Mouse (Mus musculus) c-Kit-positive CD71-negative TER-119-negative erythroid progenitor cells, embryonic 14.5 days (primary cell): ENCODE results near the gene Pbx1.

Experiments
- DNase-seq: peaks from one replicate; pipeline ENCODE4 v3.0.0-alpha.2; 2013; ENCODE audit warnings: low read depth

Pbx1 gene

DNA sequence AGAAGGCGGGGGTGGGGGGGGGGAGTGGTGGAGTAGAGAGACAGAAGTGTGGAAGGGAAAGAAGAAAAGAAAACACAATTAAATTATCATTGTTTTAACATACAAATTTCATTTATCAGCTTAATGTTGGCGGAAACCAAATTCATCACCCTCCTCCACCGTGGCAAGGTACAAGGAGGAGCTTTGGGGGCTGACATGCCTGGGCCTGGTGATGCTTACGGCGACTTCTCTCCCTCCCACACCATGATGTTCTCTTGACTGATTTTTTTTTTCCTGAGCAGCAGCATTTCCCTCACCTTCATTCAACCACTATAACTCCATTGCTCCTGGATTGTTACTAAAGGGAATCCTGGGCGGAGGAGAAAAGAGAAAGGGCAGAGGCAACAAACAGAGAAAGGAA lies 89.8 kb downstream of the Pbx1 start:
- no peak for DNase-seq

- no peak for DNase-seq
These were observed 90.2 kb downstream of the Pbx1 start for GRCm38 (mm10) chr1:168341863-168342262.

GRCm38 (mm10) chr1:168341368-168341767 lies 90.7 kb downstream of the Pbx1 start:
- DNase-seq = no peak

DNA sequence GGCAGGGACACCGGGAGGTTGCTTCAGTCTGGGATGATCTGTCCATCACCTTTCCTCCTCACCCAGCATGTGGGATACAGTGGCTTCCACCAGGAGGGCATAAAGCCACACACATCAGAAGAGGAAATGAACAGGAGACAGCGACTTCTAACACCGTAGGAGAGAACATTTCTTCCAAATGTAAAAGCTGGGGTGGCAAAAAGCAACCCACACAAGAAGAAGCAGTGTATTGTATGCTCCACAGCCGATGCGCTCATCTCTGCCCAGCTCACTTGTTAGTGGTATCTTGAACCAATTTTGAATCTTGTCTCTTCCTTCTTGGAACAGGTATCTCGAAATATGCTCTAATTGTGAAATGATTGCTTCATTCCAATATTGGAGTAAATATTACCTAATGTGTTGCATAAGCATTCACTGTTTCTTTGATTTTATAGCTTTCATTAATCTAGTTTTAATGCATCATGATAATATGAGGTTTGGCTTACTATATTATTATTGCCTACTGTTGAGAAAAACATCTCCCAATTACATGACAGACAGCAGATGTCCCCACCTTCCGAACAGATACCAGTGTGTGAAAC lies 95.7 kb downstream of the Pbx1 start:
- DNase-seq = no peak

DNA sequence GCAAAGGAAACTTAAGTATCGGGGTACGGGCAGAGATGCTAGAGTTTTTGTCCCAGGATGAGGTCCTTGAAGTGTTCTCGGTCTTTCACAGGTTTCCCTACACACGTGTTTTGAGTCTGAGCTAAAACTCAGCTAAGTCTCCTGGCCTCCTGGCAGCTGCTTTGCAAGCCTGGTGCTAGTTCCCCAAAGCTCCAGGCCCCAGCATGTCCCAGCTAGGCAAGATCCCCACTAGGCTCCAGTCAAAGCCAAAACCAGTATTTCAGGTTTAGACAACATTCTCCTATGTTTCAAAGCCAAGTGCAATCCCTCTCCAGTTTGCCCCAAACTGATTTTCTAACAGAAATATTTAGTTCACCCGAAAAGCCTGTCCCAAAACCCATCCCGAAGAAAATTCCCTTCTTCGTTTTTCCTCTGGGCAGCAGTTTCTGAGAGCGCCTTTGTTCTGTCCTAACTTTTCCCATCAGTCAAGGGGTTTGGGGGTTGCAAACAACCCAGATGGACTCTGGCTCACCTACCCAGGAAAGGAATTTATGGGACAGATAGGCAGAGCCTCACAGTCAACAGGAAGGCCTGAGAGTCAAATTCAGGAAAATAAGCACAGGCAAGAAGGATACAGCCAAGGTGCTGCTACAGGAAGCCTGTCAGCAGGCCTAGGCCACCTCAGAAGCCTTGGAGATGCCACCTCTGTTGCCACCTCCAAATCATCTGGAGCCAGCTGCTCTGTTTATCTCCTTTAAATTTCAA lies 97.1 kb downstream of the Pbx1 start:
- no peak for DNase-seq

- DNase-seq = no peak
These were observed 100.0 kb downstream of the Pbx1 start for GRCm38 (mm10) chr1:168332056-168332455.

DNA sequence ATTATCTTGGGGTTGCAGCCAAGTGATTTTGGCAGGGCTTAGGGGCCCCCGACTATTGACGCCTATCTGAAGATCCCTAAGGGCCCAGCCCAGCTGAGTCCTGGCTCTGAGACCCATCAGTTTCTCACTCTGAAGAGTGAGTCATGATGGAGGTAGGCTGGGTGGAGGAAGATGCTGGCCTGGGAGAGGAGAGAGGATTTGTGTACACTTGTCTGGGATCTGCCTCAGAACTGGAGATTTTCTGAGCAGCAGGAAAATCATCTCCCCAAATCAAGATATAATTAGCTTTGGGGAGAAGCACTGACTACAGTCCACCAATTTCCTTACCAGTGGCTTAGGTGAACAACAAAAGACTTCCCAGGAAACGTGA lies 103.8 kb downstream of the Pbx1 start:
- DNase-seq = no peak

GRCm38 (mm10) chr1:168327405-168328235 lies 104.5 kb downstream of the Pbx1 start:
- no peak for DNase-seq

DNA sequence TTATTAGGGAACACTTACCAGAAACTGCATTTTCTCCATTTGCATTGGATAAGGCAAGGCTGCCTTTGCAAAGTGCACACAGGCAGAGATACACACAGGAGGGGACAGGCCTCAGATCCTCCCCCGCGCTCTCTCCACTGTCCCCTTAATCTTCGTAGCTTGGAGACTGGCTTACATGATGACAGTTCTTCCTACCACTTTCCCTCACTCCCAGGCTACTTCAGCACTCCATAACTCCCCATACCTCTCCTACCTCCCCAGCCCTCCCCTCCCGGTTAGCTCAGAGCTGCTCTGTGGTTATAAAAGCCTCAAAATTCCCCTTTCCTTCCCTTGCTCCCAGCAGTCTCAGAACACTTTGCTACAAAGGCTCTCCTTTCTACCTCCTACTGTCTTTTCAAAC lies 106.3 kb downstream of the Pbx1 start:
- no peak for DNase-seq

- DNase-seq = no peak
These were observed 107.6 kb downstream of the Pbx1 start for GRCm38 (mm10) chr1:168324306-168325085.

- DNase-seq = no peak
These were observed 108.5 kb downstream of the Pbx1 start for GRCm38 (mm10) chr1:168323436-168324108.

- DNase-seq = peak; percentile 17
These were observed 109.2 kb downstream of the Pbx1 start for GRCm38 (mm10) chr1:168322892-168323291.

- DNase-seq = no peak
These were observed 112.4 kb downstream of the Pbx1 start for GRCm38 (mm10) chr1:168319695-168320094.

DNA sequence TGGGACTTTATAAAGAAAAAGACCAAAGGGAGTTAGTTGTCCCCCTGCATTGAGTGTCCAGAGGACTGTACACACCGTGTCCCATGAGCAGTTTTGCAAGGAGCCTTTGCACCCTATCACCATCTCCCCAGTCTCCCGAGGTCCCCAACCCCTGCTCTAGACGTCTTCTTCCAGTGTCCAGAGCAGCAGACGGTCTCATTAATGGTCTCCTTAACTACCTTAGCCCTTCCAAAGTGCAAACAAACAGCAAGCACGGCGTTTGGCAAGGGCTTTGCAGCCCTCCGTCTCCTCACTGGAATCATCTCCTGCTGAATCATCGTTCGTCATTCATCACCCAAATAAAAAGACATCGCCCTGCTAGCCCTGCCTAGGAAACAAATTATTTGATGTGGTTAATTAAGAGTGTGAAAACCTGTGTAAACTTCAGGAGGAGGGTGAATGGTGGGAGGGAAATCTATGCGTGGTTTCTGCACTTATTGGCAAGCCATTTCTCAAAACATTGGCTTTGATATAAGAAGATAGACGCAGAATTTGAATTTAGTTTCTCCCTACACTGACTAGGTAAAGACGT lies 113.1 kb downstream of the Pbx1 start:
- DNase-seq = no peak

DNA sequence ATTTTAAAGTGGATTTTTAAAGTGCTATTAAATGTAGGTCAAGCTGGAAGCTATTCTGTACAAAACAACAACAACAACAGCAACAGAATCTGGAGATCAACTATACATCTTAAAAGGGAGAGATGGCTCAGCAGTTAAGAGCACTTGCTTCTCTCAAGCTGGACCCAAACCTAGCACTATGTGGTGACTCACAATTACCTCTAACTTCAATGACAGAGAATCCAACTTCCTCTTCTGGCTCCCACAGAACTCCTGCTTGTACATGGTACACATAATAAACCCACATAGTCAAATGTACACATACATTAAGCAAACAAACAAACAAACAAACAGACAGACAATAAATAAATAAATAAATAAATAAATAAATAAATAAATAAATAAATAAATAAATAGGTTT lies 118.3 kb downstream of the Pbx1 start:
- no peak for DNase-seq

- DNase-seq = no peak
These were observed 119.2 kb downstream of the Pbx1 start for GRCm38 (mm10) chr1:168312710-168313447.

- no peak for DNase-seq
These were observed 123.0 kb downstream of the Pbx1 start for GRCm38 (mm10) chr1:168309101-168309521.

DNA sequence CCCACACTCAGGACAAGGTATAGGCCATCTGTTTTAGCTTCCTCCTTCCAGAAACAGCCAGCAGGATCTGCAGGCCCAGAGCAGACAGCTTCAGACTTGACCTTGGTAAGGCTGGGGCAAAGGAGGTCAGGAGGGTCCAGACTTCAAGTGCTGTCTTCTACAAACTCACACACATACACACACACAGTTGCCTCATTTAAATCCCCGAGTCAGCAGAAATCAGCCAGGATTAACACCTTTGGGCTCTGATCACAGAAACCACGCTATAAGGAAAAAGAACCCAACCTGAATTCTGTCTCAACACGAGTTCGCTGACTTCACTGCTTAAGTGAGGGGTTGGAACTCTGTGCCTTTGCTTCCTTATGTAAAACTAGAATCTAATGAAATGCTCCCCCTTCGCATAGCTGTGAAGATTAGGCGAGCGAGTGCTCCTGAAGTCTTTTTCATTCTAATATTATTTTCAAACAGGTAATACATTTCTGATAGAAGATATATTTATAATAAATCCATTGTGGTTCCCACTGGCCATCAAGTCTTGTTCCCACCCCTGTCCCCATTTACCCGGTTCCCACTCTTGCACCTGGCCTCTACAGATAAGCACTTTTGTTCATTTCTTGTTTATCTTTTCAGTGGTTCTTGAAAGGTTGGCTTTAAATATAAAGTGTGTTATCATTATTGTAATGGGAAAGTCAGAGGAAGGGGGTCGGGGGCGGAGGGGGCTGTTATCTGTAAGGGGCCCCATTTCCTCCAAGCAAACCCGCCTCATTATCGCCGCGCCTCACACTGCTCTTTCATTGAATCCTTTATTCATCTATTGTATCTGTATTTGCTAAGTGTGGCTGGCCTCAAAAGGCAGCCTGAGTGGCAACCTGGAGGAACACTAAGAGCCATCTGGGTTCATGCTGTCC lies 124.5 kb downstream of the Pbx1 start:
- DNase-seq = no peak

GRCm38 (mm10) chr1:168300505-168300904 lies 131.6 kb downstream of the Pbx1 start:
- no peak for DNase-seq
